Mouse (Mus musculus): ENCODE results near the gene Cttnbp2.

DNA sequence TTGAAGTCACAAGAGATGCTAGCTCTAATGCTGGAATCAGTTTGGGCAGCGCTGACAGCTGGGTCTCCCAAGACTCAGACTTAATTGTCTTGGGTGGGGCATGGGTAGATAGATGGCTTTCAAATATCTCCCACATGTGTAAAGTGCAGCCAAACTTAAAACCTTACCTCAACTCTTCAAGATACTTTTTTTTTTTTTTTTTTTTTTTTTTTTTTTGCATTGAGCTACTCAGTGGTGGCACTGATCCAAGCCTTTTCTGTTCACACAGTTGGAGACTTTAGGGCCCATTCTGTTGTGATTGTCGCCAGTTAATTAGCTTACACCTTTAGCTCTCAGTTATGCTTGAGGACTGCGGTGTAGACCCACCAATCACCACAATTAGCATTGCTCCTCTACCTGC, 145.6 kb downstream of the Cttnbp2 start:
- TF ChIP-seq CTCF (IDR thresholded peaks at IDR 0.05), result no peak
- no peak for TF ChIP-seq EP300 (IDR thresholded peaks at IDR 0.05)
